Mouse (Mus musculus): ENCODE measurements around the gene Mapkbp1. TPM values are rescaled to one million over a fixed set of nuclear protein-coding genes. Genes with fewer than 3 reads are reported as not detected.
A peak's percentile ranks its signal among the peaks of the same experiment; 100 is the strongest.

The Mapkbp1 gene
- polyA plus RNA-seq, 2 experiments from 2014 or later: 1.2 to 1.5 TPM

- peak; percentile 43 for ATAC-seq
These were observed 39.1 kb downstream of the Mapkbp1 start for GRCm38 (mm10) chr2:120011462-120012200.

- ATAC-seq: no peak
These were observed 40.4 kb downstream of the Mapkbp1 start for GRCm38 (mm10) chr2:120012924-120013323.

GRCm38 (mm10) chr2:120013831-120014486, 41.5 kb downstream of the Mapkbp1 start:
- ATAC-seq: no peak

- ATAC-seq: no peak
These were observed 43.4 kb downstream of the Mapkbp1 start for GRCm38 (mm10) chr2:120015882-120016281.

GRCm38 (mm10) chr2:120017599-120017998, 45.1 kb downstream of the Mapkbp1 start:
- ATAC-seq: no peak

GRCm38 (mm10) chr2:120024337-120024736, 51.8 kb downstream of the Mapkbp1 start:
- no peak for ATAC-seq

GRCm38 (mm10) chr2:120026984-120027949, 54.8 kb downstream of the Mapkbp1 start, which contains the start of the genes Jmjd7 and Gm28042:
Gene Jmjd7 (plus strand): TSS chr2:120027483.
Gene Gm28042 (plus strand): TSS chr2:120027493.
- peak; percentile 95 for ATAC-seq

GRCm38 (mm10) chr2:120027950-120028331, 55.4 kb downstream of the Mapkbp1 start:
- ATAC-seq: no peak

- no peak for ATAC-seq
These were observed 57.9 kb downstream of the Mapkbp1 start for GRCm38 (mm10) chr2:120030380-120030779.

GRCm38 (mm10) chr2:120032726-120033467, 60.4 kb downstream of the Mapkbp1 start, which contains the start of gene Pla2g4b:
Gene Pla2g4b (plus strand): TSS chr2:120033417.
- ATAC-seq: no peak

GRCm38 (mm10) chr2:120033726-120034125, 61.2 kb downstream of the Mapkbp1 start:
- no peak for ATAC-seq

- ATAC-seq: no peak
These were observed 65.2 kb downstream of the Mapkbp1 start for GRCm38 (mm10) chr2:120037744-120038143.

- ATAC-seq: no peak
These were observed 68.5 kb downstream of the Mapkbp1 start for GRCm38 (mm10) chr2:120040991-120041390.

- no peak for ATAC-seq
These were observed 71.7 kb downstream of the Mapkbp1 start for GRCm38 (mm10) chr2:120044101-120044603.

GRCm38 (mm10) chr2:120044676-120045075, 72.2 kb downstream of the Mapkbp1 start:
- ATAC-seq: no peak

- no peak for ATAC-seq
These were observed 74.2 kb downstream of the Mapkbp1 start for GRCm38 (mm10) chr2:120046486-120047310.

- ATAC-seq: no peak
These were observed 75.7 kb downstream of the Mapkbp1 start for GRCm38 (mm10) chr2:120048173-120048572.

GRCm38 (mm10) chr2:120049632-120050274, 77.3 kb downstream of the Mapkbp1 start:
- no peak for ATAC-seq

GRCm38 (mm10) chr2:120051405-120051804, 78.9 kb downstream of the Mapkbp1 start:
- ATAC-seq: no peak
